Mouse (Mus musculus) hindbrain, embryonic 16.5 days (tissue): ENCODE measurements at regions not wholly inside any gene's neighbourhood (a gene's known extent, or its start where the extent isn't known, plus 50 kb on each side); places are given as distances from the start of the nearest gene placed in this dataset.

ENCODE experiments used
- ATAC-seq: fragments of 200-750 bp; cut with Nextera tagmentation; 2 replicates; pipeline ENCODE4 v1.8.0; 2017; ENCODE audit warnings: moderate TSS enrichment, moderate library complexity
- H3K27ac ChIP-seq: fragments of 300-500 bp; sonication (generic); 2 replicates; pipeline ENCODE4 v1.5.1; 2014; ENCODE audit warnings: low read depth, mild to moderate bottlenecking, control low read depth, low read length, moderate library complexity
- H3K27me3 ChIP-seq: fragments of 300-500 bp; sonication (generic); replicated peaks from 2 replicates; pipeline ENCODE4 v1.6.1; 2014; ENCODE audit warnings: low read length; ENCODE audit not compliant: control insufficient read depth, insufficient read depth
- H3K36me3 ChIP-seq: fragments of 300-500 bp; sonication (generic); 2 replicates; pipeline ENCODE4 v1.6.1; 2014; ENCODE audit warnings: mild to moderate bottlenecking, low read length, moderate library complexity, mixed read lengths; ENCODE audit not compliant: control insufficient read depth, insufficient read depth
- H3K4me1 ChIP-seq: fragments of 300-500 bp; sonication (generic); 2 replicates; pipeline ENCODE4 v1.6.1; 2014; ENCODE audit warnings: low read depth, low read length; ENCODE audit not compliant: control insufficient read depth, insufficient read depth
- H3K4me2 ChIP-seq: fragments of 300-500 bp; sonication (generic); 2 replicates; pipeline ENCODE4 v1.6.1; 2014; ENCODE audit warnings: mild to moderate bottlenecking, low read length, control low read depth, moderate library complexity
- H3K4me3 ChIP-seq: fragments of 300-500 bp; sonication (generic); 2 replicates; pipeline ENCODE4 v1.5.1; 2014; ENCODE audit warnings: mild to moderate bottlenecking, low read length, control low read depth, moderate library complexity
- H3K9ac ChIP-seq: fragments of 300-500 bp; sonication (generic); 2 replicates; pipeline ENCODE4 v1.6.1; 2014; ENCODE audit warnings: low read depth, mild to moderate bottlenecking, control low read depth, low read length, moderate library complexity
- H3K9me3 ChIP-seq: fragments of 300-500 bp; sonication (generic); 2 replicates; pipeline ENCODE4 v1.6.1; 2014; ENCODE audit warnings: mild to moderate bottlenecking, low read length, moderate library complexity; ENCODE audit not compliant: control insufficient read depth
- WGBS: fragments of 180-500 bp; shearing (Covaris S2); extraction: QIAGEN DNeasy Blood & Tissue Kit; methylation state at CpG from one replicate; pipeline ENCODE4 v1.1.7; 2014; 5-methylcytosine and 5-hydroxymethylcytosine counted together

DNA sequence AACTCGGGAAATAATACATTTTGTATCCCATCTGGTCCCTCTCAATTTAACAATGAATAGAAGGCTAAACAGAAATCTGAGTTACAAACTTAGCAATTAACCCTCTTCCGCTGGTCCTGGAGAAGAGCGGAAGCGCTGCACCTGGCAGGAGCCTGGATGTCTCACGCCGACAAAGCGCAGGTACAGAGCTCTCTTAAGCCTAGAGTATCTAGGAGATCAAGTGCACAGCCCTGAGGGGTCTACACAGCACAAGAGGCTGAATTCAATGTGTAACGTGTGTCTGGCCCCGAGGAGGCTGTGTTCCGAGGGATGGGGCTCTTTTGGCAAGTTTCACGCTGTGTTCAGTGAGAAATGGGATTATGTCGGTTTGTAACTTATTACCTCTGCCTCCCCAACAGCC, 255.1 kb upstream of the Sdk2 start:
- H3K4me1 ChIP-seq: no peaks in the 10 kb centered on the region; the same call in 1 of the 2 replicates
- H3K4me3 ChIP-seq: no peak overlapping the region
- H3K9me3 ChIP-seq: no peaks in the 10 kb centered on the region
- H3K9ac ChIP-seq: no peak overlapping the region
- H3K27me3 ChIP-seq: no peaks in the 10 kb centered on the region
- WGBS: 69% methylated on average over 12 of the region's 12 CpGs
- H3K36me3 ChIP-seq: no peaks in the 10 kb centered on the region
- ATAC-seq: no peak
- H3K27ac ChIP-seq: no peak overlapping the region
- no peak overlapping the region for H3K4me2 ChIP-seq

DNA sequence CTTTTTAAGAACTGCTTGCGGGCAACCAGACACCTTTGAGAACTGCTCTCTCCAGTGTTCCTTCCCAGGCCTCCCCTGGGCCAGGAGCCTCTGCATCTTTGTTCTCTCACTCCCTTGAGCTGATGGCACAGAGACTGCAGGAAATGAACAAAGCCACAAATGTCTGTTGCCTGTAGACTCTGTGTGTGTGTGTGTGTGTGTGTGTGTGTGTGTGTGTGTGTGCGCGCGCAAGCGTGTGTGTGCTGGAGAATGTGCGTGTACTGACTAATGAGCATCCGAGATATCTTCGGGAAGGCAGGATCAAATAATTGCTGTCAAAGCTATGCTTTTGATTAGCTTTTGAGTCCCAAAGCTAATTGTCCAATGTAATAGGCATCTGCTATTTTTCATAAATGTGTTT, 254.7 kb upstream of the Sdk2 start:
- H3K27ac ChIP-seq: no peak overlapping the region
- no peaks in the 10 kb centered on the region for H3K27me3 ChIP-seq
- no peaks in the 10 kb centered on the region; the same call in 1 of the 2 replicates for H3K4me1 ChIP-seq
- no peaks in the 10 kb centered on the region for H3K36me3 ChIP-seq
- H3K4me3 ChIP-seq: no peak overlapping the region
- 68% methylated on average over 8 of the region's 8 CpGs for WGBS
- H3K9me3 ChIP-seq: no peaks in the 10 kb centered on the region
- ATAC-seq: no peak
- H3K4me2 ChIP-seq: no peak overlapping the region
- no peak overlapping the region for H3K9ac ChIP-seq

DNA sequence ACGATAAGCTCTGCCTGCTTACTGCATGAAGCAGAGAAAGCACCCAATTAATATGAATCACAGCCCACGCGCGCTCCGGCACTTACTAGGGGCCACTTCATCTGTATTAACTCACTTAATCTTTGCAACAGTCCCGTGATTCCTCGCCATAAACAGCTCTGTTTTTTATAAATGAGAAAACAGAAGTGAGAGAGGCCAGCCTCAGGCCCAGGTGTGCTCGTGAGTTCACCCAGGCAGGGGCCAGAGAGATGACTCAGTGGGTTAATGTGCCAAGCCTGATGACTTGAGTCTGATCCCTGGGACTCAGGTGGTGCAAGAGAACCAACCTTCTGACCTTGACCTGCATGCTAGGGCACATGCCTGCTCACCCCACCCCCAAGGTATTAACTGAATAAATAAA, 248.4 kb upstream of the Sdk2 start:
- Histone ChIP-seq H3K27me3 (no peaks in the 10 kb centered on the region), H3K4me2 (no peak overlapping the region), H3K9ac (no peak overlapping the region), H3K36me3 (no peaks in the 10 kb centered on the region), H3K4me3 (no peak overlapping the region), H3K27ac (no peak overlapping the region), H3K9me3 (no peaks in the 10 kb centered on the region), H3K4me1 (0 out of 2 replicates have a peak, but pooled peaks cover under 1% of the 10 kb centered on the region)
- WGBS: 76% methylated on average over 8 of the region's 8 CpGs
- no peak for ATAC-seq

DNA sequence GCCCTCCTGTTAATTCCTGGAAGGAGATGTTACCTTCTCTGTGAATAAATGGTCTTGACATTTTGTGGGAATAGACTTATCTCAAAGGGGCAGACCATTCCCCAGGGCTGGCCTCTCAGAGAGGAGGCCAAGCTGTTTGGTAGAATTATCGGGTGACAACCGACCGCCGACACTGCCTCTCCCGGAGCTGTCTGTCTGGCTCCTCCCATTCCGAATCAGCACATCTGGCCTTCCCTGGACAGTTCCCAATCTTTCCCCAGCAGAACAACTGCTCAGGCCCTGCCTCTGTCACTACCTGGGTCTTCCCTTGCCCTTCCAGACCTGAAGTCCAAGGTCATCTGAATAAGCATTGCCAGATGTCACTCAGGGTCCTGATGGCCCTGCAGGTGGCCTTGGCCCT, 246.8 kb upstream of the Sdk2 start:
- no peak overlapping the region for H3K27ac ChIP-seq
- WGBS: 39% methylated on average over 6 of the region's 6 CpGs
- H3K4me1 ChIP-seq: 0 out of 2 replicates have a peak, but pooled peaks cover 4% of the 10 kb centered on the region
- no peak for ATAC-seq
- no peaks in the 10 kb centered on the region for H3K27me3 ChIP-seq
- no peak overlapping the region for H3K4me3 ChIP-seq
- H3K4me2 ChIP-seq: no peak overlapping the region
- H3K36me3 ChIP-seq: no peaks in the 10 kb centered on the region
- no peaks in the 10 kb centered on the region for H3K9me3 ChIP-seq
- no peak overlapping the region for H3K9ac ChIP-seq

DNA sequence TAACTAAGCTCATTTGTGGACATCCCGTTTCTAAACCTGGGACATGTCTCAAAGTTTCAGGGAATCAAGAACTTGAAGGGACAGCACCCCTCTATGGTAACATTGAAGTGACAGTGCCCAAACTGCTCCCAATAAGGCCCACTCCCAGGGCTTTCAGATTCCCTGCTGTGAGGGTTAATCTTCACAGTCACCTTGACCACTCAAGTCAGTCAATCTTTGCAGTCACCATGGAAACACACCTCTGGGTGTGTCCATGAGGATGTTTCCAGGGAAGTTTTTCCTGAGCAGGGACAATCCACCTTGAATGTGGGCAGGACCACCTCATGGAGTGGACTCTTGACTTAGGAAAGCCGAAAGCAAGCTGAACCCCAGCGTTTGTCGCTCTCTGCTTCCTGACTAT, 244.8 kb upstream of the Sdk2 start:
- Histone ChIP-seq H3K36me3 (no peaks in the 10 kb centered on the region), H3K4me2 (no peak overlapping the region), H3K4me3 (no peak overlapping the region), H3K9ac (no peak overlapping the region), H3K27ac (no peak overlapping the region), H3K27me3 (no peaks in the 10 kb centered on the region), H3K9me3 (no peaks in the 10 kb centered on the region), H3K4me1 (0 out of 2 replicates have a peak, but pooled peaks cover 4% of the 10 kb centered on the region)
- no peak for ATAC-seq
- 78% methylated on average over 4 of the region's 4 CpGs for WGBS

DNA sequence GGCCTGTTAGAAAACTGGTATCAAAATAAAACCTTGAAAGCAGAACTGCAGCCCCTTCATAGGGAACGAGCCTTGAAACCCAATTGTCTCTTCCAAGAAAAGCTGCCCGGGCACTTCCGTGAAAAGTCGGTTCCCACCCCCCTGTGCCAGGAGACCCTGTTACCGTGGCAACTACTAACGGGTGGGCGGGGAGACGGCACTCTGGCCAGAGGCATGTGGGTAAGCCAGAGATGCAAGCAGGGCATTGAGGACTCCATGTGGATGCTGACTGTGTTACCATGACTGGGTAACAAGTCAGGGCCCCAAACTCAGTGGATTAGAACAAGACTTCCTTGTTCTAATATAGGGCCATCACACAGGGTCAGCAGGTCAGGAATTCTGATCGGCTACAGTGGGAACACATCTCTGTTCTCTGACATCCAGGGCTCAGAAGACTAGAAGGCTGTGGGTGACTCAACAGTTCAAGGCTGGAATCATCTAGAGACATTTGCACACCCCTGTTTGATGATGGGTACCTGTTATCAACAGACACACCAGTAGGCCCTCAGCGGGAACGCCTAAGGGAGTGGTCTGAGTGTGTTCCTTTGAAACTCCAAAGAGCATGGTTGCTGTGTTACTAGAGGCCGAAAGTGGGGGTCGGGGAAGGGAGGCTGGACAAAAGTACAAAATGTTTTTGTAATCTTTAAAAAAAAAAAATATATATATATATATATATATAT, 236.9 kb upstream of the Sdk2 start:
- peak; percentile 91 for ATAC-seq
- Histone ChIP-seq H3K27me3 (no peaks in the 10 kb centered on the region), H3K4me3 (no peak overlapping the region), H3K27ac (peak overlapping the region; percentile 23; the same call in 1 of the 2 replicates), H3K36me3 (no peaks in the 10 kb centered on the region), H3K4me2 (no peak overlapping the region), H3K9me3 (no peaks in the 10 kb centered on the region), H3K9ac (no peak overlapping the region), H3K4me1 (peaks cover 11% of the 10 kb centered on the region)
- 36% methylated on average over 13 of the region's 13 CpGs for WGBS

DNA sequence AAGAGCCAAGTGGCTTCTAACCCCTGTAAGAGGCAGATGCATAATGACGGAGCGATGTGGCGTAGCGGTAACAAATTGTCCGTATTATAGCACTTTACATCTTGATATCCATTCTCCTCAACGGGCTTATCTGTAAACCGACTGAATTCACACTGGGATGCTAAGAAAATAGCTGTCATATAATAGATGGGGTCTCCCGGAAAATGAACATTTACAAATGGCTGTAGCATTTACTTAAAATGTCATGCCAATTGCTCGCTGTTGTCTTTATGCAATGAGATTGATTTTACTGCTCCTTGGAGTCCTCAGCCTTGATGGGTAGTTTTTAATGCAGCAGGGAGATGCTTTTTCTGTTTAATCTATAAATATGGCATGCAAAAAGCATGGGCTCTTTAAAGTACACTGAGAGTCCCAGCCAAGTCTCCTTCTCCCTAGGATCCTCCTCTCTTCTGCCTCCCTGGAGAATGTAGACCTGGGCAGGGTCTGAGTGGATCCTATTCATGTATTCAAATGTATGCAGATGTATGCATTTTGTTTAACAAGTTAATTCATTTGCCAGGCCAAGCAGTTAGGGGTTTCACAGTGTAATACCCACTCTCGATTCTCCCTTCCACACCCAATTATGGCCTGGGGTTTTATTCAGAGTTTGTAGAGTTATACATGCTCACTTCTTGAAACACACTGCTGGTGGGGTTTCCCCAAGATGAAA, 233.9 kb upstream of the Sdk2 start:
- Histone ChIP-seq H3K9ac (no peak overlapping the region), H3K36me3 (no peaks in the 10 kb centered on the region), H3K4me3 (no peak overlapping the region), H3K4me1 (peaks cover 11% of the 10 kb centered on the region), H3K4me2 (no peak overlapping the region), H3K9me3 (no peaks in the 10 kb centered on the region), H3K27me3 (no peaks in the 10 kb centered on the region), H3K27ac (no peak overlapping the region)
- ATAC-seq: no peak
- WGBS: 37% methylated on average over 10 of the region's 10 CpGs

DNA sequence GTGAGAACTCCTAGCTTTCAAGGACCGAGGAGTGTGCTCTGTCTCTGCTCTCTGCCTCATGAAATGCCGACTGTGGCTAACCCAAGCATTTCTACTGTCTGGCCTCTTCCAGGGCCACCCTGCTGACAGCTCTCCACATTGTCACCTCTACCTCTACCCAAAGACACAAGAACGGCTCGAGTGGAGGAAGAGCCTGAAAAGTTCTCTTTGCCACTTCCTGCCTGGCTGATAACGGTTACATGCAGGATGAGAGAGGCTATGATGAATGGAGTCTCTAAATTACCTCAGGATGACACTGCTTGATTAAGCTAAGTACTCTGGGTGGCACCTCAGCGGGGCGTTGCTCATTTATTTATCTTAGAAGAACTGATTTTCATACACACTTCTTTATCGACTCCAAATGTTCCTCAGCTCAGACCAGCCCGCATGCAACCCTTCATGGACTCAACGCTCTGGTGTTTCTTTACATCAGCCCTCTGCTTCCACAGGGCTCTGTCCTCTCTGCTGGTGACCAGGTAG, 230.0 kb upstream of the Sdk2 start:
- no peak for ATAC-seq
- Histone ChIP-seq H3K4me1 (peaks cover 21% of the 10 kb centered on the region), H3K36me3 (no peaks in the 10 kb centered on the region), H3K27ac (no peak overlapping the region), H3K4me2 (no peak overlapping the region), H3K9me3 (no peaks in the 10 kb centered on the region), H3K9ac (no peak overlapping the region), H3K27me3 (no peaks in the 10 kb centered on the region), H3K4me3 (no peak overlapping the region)
- WGBS: 87% methylated on average over 10 of the region's 10 CpGs

DNA sequence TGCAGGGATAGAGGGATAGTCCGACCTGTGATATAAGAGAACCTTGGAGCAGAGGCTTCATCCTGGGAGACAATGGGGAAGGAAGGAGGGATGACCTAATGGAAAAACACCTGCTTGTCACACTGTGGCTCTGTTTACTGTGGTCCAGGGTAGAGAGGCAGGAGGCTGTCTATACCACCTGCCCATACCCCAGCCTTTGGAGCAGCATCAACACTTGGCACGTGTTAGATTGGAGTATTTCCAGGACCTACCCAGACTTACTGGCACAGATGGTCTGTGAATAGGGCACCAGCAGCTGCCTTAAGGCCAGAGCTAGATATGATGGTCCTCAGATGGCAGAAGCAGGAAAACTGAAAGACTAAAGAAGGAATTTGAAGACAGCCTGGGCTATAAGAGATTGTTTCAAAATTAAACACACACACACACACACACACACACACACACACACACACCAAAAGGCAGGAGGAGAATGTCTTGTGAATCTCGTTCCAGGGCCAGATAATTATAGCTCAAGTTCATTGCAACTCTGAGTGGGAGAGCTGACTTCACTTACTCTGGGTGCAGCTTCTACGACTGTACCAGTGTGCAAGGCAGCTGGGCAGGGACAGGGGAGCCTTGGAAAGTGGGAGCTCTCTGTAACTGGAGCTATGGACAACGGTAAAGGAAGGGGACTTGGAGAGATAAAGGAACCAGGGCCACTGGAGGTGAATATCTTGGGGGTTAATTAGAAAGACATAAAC, 227.8 kb upstream of the Sdk2 start:
- H3K9me3 ChIP-seq: no peaks in the 10 kb centered on the region
- H3K4me3 ChIP-seq: no peak overlapping the region
- H3K36me3 ChIP-seq: no peaks in the 10 kb centered on the region
- H3K4me2 ChIP-seq: no peak overlapping the region; the same call in 1 of the 2 replicates
- peaks cover 15% of the 10 kb centered on the region for H3K4me1 ChIP-seq
- peak overlapping the region; percentile 3; the same call in 1 of the 2 replicates for H3K27ac ChIP-seq
- no peaks in the 10 kb centered on the region for H3K27me3 ChIP-seq
- H3K9ac ChIP-seq: no peak overlapping the region
- WGBS: 38% methylated on average over 5 of the region's 5 CpGs
- ATAC-seq: peak; percentile 75
